Mouse (Mus musculus): Measurements from ENCODE around the gene Adam8.

The Adam8 gene

GRCm38 (mm10) chr7:139992406-139992805, at the start of gene Adam8:
Gene Adam8, minus strand, starts transcription at chr7:139992562.
- DNase-seq = peak in 1 of 2 experiments; percentile 21

- peak in 1 of 2 experiments; percentile 9 for DNase-seq
Observed at GRCm38 (mm10) chr7:140037171-140037555, 44.8 kb upstream of the Adam8 start.

GRCm38 (mm10) chr7:140036281-140037170, 44.2 kb upstream of the Adam8 start, which contains the start of the genes Zfp511 and Tubgcp2:
Gene Zfp511, plus strand, starts transcription at chr7:140036391.
Gene Tubgcp2, minus strand, starts transcription at chr7:140036669.
- DNase-seq = peak; percentile 95 to 98

- no peak for DNase-seq
Observed at GRCm38 (mm10) chr7:140035456-140035855, 43.1 kb upstream of the Adam8 start.

- no peak for DNase-seq
Observed at GRCm38 (mm10) chr7:140033386-140033785, 41.0 kb upstream of the Adam8 start.

- DNase-seq = no peak
Observed at GRCm38 (mm10) chr7:140032366-140032765, 40.0 kb upstream of the Adam8 start.

- DNase-seq = no peak
Observed at GRCm38 (mm10) chr7:140031771-140032170, 39.4 kb upstream of the Adam8 start.

GRCm38 (mm10) chr7:140011336-140011735, 19.0 kb upstream of the Adam8 start:
- no peak for DNase-seq

GRCm38 (mm10) chr7:140007781-140008180, 15.4 kb upstream of the Adam8 start:
- DNase-seq = no peak

GRCm38 (mm10) chr7:140006861-140007611, 14.7 kb upstream of the Adam8 start:
- no peak for DNase-seq

- DNase-seq = no peak
Observed at GRCm38 (mm10) chr7:140004666-140005065, 12.3 kb upstream of the Adam8 start.

- no peak for DNase-seq
Observed at GRCm38 (mm10) chr7:140001086-140001740, 8.9 kb upstream of the Adam8 start.

- no peak for DNase-seq
Observed at GRCm38 (mm10) chr7:139998691-139999350, 6.5 kb upstream of the Adam8 start.

GRCm38 (mm10) chr7:139994676-139995075, 2.3 kb upstream of the Adam8 start:
- peak; percentile 48 to 75 for DNase-seq

- no peak for DNase-seq
Observed at GRCm38 (mm10) chr7:139994202-139994601, 1.8 kb upstream of the Adam8 start.

GRCm38 (mm10) chr7:139993532-139993931, 1.2 kb upstream of the Adam8 start:
- no peak for DNase-seq

- no peak for DNase-seq
Observed at GRCm38 (mm10) chr7:139990864-139991394, 1.4 kb downstream of the Adam8 start.

GRCm38 (mm10) chr7:139988272-139988671, 4.1 kb downstream of the Adam8 start:
- no peak for DNase-seq

- DNase-seq = no peak
Observed at GRCm38 (mm10) chr7:139984505-139984904, 7.9 kb downstream of the Adam8 start.

- DNase-seq = no peak
Observed at GRCm38 (mm10) chr7:139982058-139982457, 10.3 kb downstream of the Adam8 start.

GRCm38 (mm10) chr7:139980778-139981177, 11.6 kb downstream of the Adam8 start:
- no peak for DNase-seq

- peak; percentile 16 to 25 for DNase-seq
Observed at GRCm38 (mm10) chr7:139979011-139979719, 13.2 kb downstream of the Adam8 start.
